Mouse (Mus musculus): ENCODE data around the gene Zwilch. TPM values are rescaled to one million over a fixed set of nuclear protein-coding genes. Genes with fewer than 3 reads are reported as not detected.
"Not testable (repeated sequence)": the region's sequence is repeated elsewhere in the genome, so short reads cannot be mapped to it uniquely, and the experiment has no call there.

Gene Zwilch
- polyA plus RNA-seq, 1 experiment from 2014 or later: 5.1 TPM

DNA sequence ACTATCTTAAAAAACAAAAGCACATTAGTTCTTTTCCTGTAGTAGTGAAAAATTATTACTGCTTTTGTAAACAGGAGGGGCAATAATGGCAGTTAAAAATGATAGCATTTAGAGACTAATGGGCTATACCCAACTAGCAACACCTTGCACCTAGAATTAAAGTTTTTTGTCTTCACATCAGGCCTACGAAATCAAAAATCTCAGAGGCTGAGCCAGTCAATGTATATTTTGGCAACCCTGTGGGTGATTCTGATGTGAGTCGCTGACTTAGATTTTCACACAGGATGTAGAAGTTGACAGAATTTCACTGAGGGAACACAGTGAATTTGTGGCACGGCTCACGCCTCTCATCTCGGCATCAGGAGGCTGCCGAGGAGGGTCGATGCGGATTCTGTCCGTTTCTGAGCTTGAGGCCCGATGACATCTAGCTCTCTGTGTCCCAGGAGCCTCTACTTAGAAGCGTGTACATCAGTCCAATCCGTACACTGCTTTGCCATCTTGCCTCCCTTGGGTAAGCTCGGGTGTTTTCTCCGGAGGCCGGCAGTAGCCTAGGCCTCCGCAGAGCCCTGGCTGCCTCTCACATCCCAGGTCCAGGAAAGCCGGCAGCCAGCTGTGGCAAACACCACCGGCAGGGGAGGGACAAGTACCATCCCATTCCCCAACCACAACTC, 624 bp downstream of the Zwilch start:
- 4% methylated on average over 18 of the region's 18 CpGs for WGBS
- peak overlapping the region; percentile 77 for H3K4me3 ChIP-seq (ENCODE audit: low read depth, low read length)
- H3K4me1 ChIP-seq (ENCODE audit: control insufficient read depth, insufficient read depth, low read length): peaks cover 16% of the 10 kb centered on the region
- H3K27me3 ChIP-seq (ENCODE audit: control insufficient read depth, insufficient read depth, low read depth, low read length): no peaks in the 10 kb centered on the region
- H3K4me2 ChIP-seq (ENCODE audit: low read length): peak overlapping the region; percentile 86
- ATAC-seq: peak; percentile 77; the same call in 1 of the 2 replicates
- no peaks in the 10 kb centered on the region for H3K9me3 ChIP-seq (replicated peaks; ENCODE audit: control insufficient read depth, low read length, poor library complexity, severe bottlenecking)
- H3K36me3 ChIP-seq (ENCODE audit: control insufficient read depth, insufficient read depth, low read length): peaks cover 17% of the 10 kb centered on the region
- peak overlapping the region; percentile 77 for H3K27ac ChIP-seq (ENCODE audit: low read length)
- peak overlapping the region; percentile 65 for H3K9ac ChIP-seq (ENCODE audit: low read depth, low read length)

DNA sequence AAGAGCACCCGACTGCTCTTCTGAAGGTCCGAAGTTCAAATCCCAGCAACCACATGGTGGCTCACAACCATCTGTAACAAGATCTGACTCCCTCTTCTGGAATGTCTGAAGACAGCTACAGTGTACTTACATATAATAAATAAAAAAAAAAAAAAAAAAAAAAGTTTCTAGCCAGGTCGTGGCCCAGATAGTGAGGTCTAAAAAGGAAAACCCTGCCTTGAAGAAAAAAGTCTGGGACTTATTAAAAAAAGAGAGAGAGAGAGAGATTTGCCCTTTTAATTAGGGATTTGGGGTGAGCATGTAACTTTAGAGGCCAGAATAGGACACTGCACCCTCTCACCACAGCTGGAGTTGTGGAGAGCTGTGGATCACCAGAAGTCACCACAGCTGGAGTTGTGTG, 2.9 kb downstream of the Zwilch start:
- H3K9me3 ChIP-seq (replicated peaks; ENCODE audit: control insufficient read depth, low read length, poor library complexity, severe bottlenecking); H3K36me3 ChIP-seq (ENCODE audit: control insufficient read depth, insufficient read depth, low read length); ATAC-seq; H3K9ac ChIP-seq (ENCODE audit: low read depth, low read length); H3K4me3 ChIP-seq (ENCODE audit: low read depth, low read length); H3K27me3 ChIP-seq (ENCODE audit: control insufficient read depth, insufficient read depth, low read depth, low read length); H3K27ac ChIP-seq (ENCODE audit: low read length); H3K4me2 ChIP-seq (ENCODE audit: low read length): not testable (repeated sequence)
- peaks cover 14% of the 10 kb centered on the region for H3K4me1 ChIP-seq (ENCODE audit: control insufficient read depth, insufficient read depth, low read length)
- 87% methylated on average over 3 of the region's 3 CpGs for WGBS

DNA sequence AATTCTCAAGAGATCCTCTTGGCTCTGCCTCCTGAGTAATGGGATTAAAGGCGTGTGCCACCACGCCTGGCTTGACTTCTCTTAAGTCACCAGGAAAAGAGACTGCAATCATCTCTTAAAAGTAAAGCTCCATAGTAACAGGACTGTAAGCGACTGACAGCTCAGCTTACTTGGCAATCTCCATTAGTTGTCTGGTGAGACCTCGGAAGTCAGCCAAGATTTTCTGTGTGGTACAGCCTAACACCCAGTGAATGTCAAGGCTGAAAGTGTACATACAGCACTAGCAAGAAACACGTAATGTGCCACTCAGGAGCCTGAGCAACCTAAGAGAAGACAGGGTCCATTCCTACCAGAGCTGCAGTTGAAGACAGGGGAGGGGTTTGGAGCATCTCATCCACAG, 12.4 kb downstream of the Zwilch start:
- 91% methylated on average over 5 of the region's 5 CpGs for WGBS
- Histone ChIP-seq H3K27me3 (ENCODE audit: control insufficient read depth, insufficient read depth, low read depth, low read length) (no peaks in the 10 kb centered on the region), H3K36me3 (ENCODE audit: control insufficient read depth, insufficient read depth, low read length) (0 out of 2 replicates have a peak, but pooled peaks cover 3% of the 10 kb centered on the region), H3K9me3 (replicated peaks; ENCODE audit: control insufficient read depth, low read length, poor library complexity, severe bottlenecking) (no peaks in the 10 kb centered on the region), H3K27ac (ENCODE audit: low read length) (no peak overlapping the region), H3K4me2 (ENCODE audit: low read length) (no peak overlapping the region), H3K9ac (ENCODE audit: low read depth, low read length) (no peak overlapping the region), H3K4me1 (ENCODE audit: control insufficient read depth, insufficient read depth, low read length) (no peaks in the 10 kb centered on the region), H3K4me3 (ENCODE audit: low read depth, low read length) (no peak overlapping the region)
- no peak for ATAC-seq

DNA sequence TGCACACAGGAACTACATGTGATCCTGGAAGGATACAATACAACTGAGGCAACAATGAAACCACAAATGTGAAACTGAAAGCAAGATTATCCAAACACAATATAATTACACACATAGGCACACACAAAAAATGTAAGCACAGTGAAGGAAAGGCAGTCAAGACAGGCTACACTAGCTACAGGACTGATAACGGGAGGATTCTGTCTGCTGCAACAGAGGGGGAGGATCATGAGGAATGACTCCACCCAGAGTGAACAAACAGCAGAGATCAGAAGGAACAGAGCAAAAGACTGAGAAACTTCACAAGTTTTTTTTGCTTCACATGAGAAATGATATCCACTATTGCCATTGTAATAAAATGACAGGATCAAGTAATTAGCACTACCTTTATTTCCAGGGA, 16.3 kb downstream of the Zwilch start:
- Histone ChIP-seq H3K4me2 (ENCODE audit: low read length) (no peak overlapping the region), H3K9me3 (replicated peaks; ENCODE audit: control insufficient read depth, low read length, poor library complexity, severe bottlenecking) (no peaks in the 10 kb centered on the region), H3K4me3 (ENCODE audit: low read depth, low read length) (no peak overlapping the region), H3K9ac (ENCODE audit: low read depth, low read length) (no peak overlapping the region), H3K4me1 (ENCODE audit: control insufficient read depth, insufficient read depth, low read length) (no peaks in the 10 kb centered on the region), H3K27me3 (ENCODE audit: control insufficient read depth, insufficient read depth, low read depth, low read length) (no peaks in the 10 kb centered on the region), H3K36me3 (ENCODE audit: control insufficient read depth, insufficient read depth, low read length) (0 out of 2 replicates have a peak, but pooled peaks cover 3% of the 10 kb centered on the region), H3K27ac (ENCODE audit: low read length) (no peak overlapping the region)
- WGBS: 92% methylated on average over 1 of the region's 1 CpGs
- no peak for ATAC-seq

DNA sequence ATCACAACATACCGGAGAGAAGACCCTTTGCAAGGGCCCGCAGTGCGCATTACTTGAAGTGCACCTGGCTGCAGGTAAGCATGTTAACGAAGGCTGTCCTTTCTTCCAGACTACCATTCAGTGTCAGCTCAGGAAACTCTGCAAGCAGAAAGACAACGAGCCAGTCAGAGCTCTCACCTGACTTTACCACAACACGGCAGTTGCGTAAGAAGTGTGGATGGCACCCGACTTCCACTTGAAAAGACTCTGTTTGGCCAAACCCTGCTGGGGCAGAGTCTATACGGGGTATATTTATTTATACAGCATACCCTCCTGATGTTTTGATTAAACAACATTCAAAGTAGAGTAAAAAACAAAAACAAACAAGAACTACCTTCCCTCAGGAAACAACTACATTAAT, 33.0 kb downstream of the Zwilch start:
- no peak for ATAC-seq
- H3K27me3 ChIP-seq (ENCODE audit: control insufficient read depth, insufficient read depth, low read depth, low read length): no peaks in the 10 kb centered on the region
- no peak overlapping the region for H3K4me2 ChIP-seq (ENCODE audit: low read length)
- H3K4me1 ChIP-seq (ENCODE audit: control insufficient read depth, insufficient read depth, low read length): no peaks in the 10 kb centered on the region
- WGBS: 90% methylated on average over 9 of the region's 9 CpGs
- no peak overlapping the region for H3K9ac ChIP-seq (ENCODE audit: low read depth, low read length)
- H3K27ac ChIP-seq (ENCODE audit: low read length): no peak overlapping the region
- H3K4me3 ChIP-seq (ENCODE audit: low read depth, low read length): no peak overlapping the region
- H3K36me3 ChIP-seq (ENCODE audit: control insufficient read depth, insufficient read depth, low read length): no peaks in the 10 kb centered on the region
- no peaks in the 10 kb centered on the region for H3K9me3 ChIP-seq (replicated peaks; ENCODE audit: control insufficient read depth, low read length, poor library complexity, severe bottlenecking)

DNA sequence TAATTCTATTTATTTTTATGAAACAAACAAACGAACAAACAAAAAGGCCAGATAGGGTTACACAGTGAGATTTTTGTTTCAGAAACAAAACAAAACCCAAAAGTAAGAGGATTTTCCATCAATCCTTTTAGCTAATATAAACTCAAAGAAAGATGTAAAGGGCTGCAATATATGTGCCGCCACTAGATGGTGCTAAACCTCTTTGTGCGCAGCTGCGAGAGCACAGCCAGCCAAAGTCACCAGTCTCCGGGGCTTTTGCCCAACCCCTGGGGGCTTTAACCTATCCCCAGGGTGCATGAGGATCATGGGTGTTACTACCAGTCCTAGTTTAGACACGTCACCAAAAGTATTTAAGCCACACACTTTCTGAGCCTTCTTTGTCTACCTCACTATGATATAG, 34.0 kb downstream of the Zwilch start:
- not testable (repeated sequence) for H3K4me3 ChIP-seq (ENCODE audit: low read depth, low read length); H3K9ac ChIP-seq (ENCODE audit: low read depth, low read length); H3K9me3 ChIP-seq (replicated peaks; ENCODE audit: control insufficient read depth, low read length, poor library complexity, severe bottlenecking); H3K36me3 ChIP-seq (ENCODE audit: control insufficient read depth, insufficient read depth, low read length); ATAC-seq; H3K4me1 ChIP-seq (ENCODE audit: control insufficient read depth, insufficient read depth, low read length); H3K27ac ChIP-seq (ENCODE audit: low read length); H3K27me3 ChIP-seq (ENCODE audit: control insufficient read depth, insufficient read depth, low read depth, low read length)
- WGBS: 6% methylated on average over 6 of the region's 6 CpGs
- 0 out of 2 replicates have a peak overlapping the region, but pooled peaks have one; percentile 19 for H3K4me2 ChIP-seq (ENCODE audit: low read length)

DNA sequence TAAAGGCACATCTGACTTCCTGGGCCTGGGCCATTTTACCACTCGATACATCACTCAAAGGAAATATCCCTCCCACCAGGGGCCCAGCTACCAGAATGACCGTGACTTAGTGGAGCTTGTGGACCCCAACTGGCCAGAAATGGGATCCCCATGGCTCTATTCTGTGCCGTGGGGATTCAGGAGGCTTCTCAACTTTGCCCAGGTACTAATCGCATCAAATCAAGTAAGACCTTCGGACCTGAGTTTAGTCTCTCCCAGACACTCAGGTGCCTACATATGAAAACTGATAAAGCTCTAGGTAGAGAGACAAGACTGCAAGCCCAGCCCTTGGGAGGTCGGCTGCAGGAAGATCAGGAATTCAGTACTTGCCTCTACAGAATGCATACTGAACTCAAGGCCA, 41.3 kb downstream of the Zwilch start:
- Histone ChIP-seq H3K27ac (ENCODE audit: low read length) (no peak overlapping the region), H3K27me3 (ENCODE audit: control insufficient read depth, insufficient read depth, low read depth, low read length) (no peaks in the 10 kb centered on the region), H3K36me3 (ENCODE audit: control insufficient read depth, insufficient read depth, low read length) (no peaks in the 10 kb centered on the region), H3K4me2 (ENCODE audit: low read length) (no peak overlapping the region), H3K9me3 (replicated peaks; ENCODE audit: control insufficient read depth, low read length, poor library complexity, severe bottlenecking) (no peaks in the 10 kb centered on the region), H3K9ac (ENCODE audit: low read depth, low read length) (no peak overlapping the region), H3K4me3 (ENCODE audit: low read depth, low read length) (no peak overlapping the region), H3K4me1 (ENCODE audit: control insufficient read depth, insufficient read depth, low read length) (no peaks in the 10 kb centered on the region)
- ATAC-seq: no peak
- 85% methylated on average over 6 of the region's 6 CpGs for WGBS

DNA sequence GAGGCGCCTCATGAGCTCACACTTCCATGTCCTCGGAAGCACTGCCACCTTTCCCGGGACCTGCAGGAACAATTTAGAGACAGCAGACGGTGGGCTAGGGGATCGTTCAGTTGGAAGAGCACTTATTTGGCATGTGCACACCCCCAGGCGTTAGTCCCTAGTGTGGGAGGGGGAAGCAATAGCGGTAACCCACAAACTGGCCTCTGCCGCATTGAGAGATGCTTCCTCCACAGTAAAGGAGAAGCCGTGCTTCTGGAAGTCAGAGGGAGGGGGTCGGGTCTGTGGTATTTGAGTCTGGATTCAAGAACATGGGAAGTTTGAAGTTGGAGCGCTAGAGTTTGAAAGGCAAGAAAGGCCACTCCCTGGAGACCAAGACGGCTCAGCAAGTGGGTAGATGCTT, 46.8 kb downstream of the Zwilch start:
- Histone ChIP-seq H3K4me1 (ENCODE audit: control insufficient read depth, insufficient read depth, low read length) (no peaks in the 10 kb centered on the region), H3K36me3 (ENCODE audit: control insufficient read depth, insufficient read depth, low read length) (no peaks in the 10 kb centered on the region), H3K4me2 (ENCODE audit: low read length) (no peak overlapping the region), H3K9ac (ENCODE audit: low read depth, low read length) (no peak overlapping the region), H3K9me3 (replicated peaks; ENCODE audit: control insufficient read depth, low read length, poor library complexity, severe bottlenecking) (no peaks in the 10 kb centered on the region), H3K4me3 (ENCODE audit: low read depth, low read length) (no peak overlapping the region), H3K27me3 (ENCODE audit: control insufficient read depth, insufficient read depth, low read depth, low read length) (no peaks in the 10 kb centered on the region), H3K27ac (ENCODE audit: low read length) (no peak overlapping the region)
- ATAC-seq: no peak
- 76% methylated on average over 11 of the region's 12 CpGs for WGBS

DNA sequence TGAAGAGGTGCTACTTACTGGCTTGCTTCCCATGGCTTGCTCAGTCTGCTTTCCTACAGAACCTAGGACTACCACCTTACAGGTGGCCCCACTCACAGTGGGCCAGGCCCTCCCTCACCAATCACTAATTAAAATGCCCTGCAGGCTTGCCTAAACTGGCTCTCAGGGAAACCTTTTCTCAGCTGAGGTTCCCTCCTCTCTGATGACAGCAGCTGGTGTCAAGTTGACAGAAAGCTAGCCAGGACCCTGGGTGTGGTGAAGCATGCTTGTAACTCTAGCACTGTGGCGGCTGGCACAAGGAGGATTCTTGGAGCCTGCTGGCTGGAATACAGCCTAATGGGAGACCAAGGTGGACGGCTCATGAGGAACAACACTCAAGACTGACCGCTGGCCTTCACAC, 47.6 kb downstream of the Zwilch start:
- ATAC-seq: no peak

More for the DNA sequence above, 47.6 kb downstream of the Zwilch start:
- H3K4me3 ChIP-seq (ENCODE audit: low read depth, low read length): no peak overlapping the region
- H3K9ac ChIP-seq (ENCODE audit: low read depth, low read length): no peak overlapping the region
- no peaks in the 10 kb centered on the region for H3K36me3 ChIP-seq (ENCODE audit: control insufficient read depth, insufficient read depth, low read length)
- no peak overlapping the region for H3K27ac ChIP-seq (ENCODE audit: low read length)
- WGBS: 83% methylated on average over 3 of the region's 3 CpGs
- no peaks in the 10 kb centered on the region for H3K27me3 ChIP-seq (ENCODE audit: control insufficient read depth, insufficient read depth, low read depth, low read length)
- H3K9me3 ChIP-seq (replicated peaks; ENCODE audit: control insufficient read depth, low read length, poor library complexity, severe bottlenecking): no peaks in the 10 kb centered on the region
- no peaks in the 10 kb centered on the region for H3K4me1 ChIP-seq (ENCODE audit: control insufficient read depth, insufficient read depth, low read length)
- no peak overlapping the region for H3K4me2 ChIP-seq (ENCODE audit: low read length)

Data from midbrain, embryonic 16.5 days (tissue).